Mouse (Mus musculus): Measurements from ENCODE around the gene E330009J07Rik.

DNA sequence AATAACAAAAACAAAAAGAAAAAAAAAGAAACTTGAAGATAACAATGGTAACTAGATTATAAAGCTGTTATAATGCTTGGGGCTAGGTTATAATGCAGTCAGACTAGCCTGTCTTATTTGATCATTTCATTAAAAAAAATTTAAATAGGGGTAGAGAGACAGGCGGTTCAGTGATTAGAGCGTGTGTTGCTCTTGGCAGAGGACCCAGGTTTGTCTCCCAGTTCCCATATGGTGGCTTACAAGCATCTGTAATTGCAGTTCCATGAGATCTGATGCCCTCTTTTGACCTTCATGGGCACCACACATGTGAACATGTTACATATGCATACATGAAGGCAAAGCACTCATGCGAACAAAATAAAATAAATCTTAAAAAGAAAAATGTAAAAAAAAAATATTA, 5.3 kb upstream of the E330009J07Rik start:
- TF ChIP-seq POLR2A (IDR thresholded peaks at IDR 0.05; ENCODE audit: borderline replicate concordance, insufficient read depth, low read length) (no peak), CTCF (IDR thresholded peaks at IDR 0.05; ENCODE audit: borderline replicate concordance, insufficient read depth, low read depth, low read length) (no peak)

All from cerebellum, adult 2 months (tissue).